Mouse (Mus musculus) monocyte, adult 59 days (primary cell): Measurements from ENCODE around the gene Oog3. TPM values are rescaled to one million over a fixed set of nuclear protein-coding genes. Genes with fewer than 3 reads are reported as not detected.

Source experiments
- total RNA-seq, 2 experiments: library from RNA; stranded (reverse); gene quantifications; one replicate each; pipeline ENCODE4 v1.2.4; 2023

Gene Oog3
- total RNA-seq = not detected

DNA sequence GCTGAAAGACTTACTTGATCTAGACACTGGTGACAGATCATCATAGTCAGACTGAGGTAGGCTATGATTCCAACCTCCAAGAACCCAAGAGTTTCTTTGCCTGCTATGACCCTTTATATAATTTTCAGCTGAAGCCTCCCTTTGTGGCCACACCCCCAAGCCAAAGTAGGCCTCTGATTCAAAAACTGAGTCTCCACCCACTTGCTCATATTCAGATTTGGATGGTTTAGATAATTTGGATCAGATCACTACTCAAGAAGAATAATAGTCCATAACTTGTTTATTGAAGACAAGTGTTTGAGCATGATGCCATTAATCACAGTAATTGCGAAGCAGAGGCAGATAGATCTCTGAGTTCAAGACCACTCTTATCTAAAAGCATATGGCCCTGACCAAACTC lies at the start of gene Oog3:
Oog3 (minus strand) TSS at position 101 of the 400 bp plus-strand sequence.

DNA sequence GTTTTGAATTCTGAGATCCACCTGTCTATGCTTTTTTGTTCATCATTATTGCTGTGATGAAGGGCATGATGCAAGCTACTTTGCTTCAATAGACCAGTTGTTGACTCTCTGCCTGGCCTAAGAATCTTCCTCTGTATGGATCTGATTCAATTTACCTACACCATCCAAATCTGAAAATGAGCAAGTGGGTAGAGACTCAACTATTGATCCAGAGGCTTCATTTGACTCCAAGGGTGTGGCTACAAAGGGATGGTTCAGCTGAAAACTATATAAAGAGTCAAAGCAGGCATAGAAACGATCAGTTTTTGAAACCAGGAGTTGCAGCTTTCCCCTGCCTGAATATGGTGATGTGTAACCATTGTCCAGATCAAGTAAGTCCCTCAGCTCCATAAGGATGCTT lies 28.0 kb upstream of the Oog3 start, which contains the start of gene Oog2:
Oog2 (plus strand) TSS at position 301 of the 400 bp plus-strand sequence.

Other genes starting within 250 kb of the Oog3 start
- gene Pramef25, start 211.6 kb downstream of the Oog3 start, total RNA-seq = not detected
- not detected for gene Gm13101, start 195.7 kb downstream of the Oog3 start, total RNA-seq
- not detected for gene Pramef17, start 168.3 kb downstream of the Oog3 start, total RNA-seq
- gene Pramel4, start 103.5 kb downstream of the Oog3 start, total RNA-seq = not detected
- gene Gm13102, start 56.2 kb downstream of the Oog3 start, total RNA-seq = not detected
- gene Oog2, start 28.1 kb upstream of the Oog3 start, total RNA-seq = not detected
- not detected for gene C87977, start 50.7 kb upstream of the Oog3 start, total RNA-seq
- not detected for gene Pramel5, start 117.8 kb upstream of the Oog3 start, total RNA-seq
- gene Gm13128, start 167.6 kb upstream of the Oog3 start, total RNA-seq = not detected
- not detected for gene Gm13119, start 195.3 kb upstream of the Oog3 start, total RNA-seq
- gene Pramef20, start 215.3 kb upstream of the Oog3 start, total RNA-seq = not detected
- gene Pramef12, start 245.8 kb upstream of the Oog3 start, total RNA-seq = not detected